Mouse (Mus musculus): ENCODE measurements around the gene Jak3.
"Not testable (repeated sequence)": the region's sequence is repeated elsewhere in the genome, so short reads cannot be mapped to it uniquely, and the experiment has no call there.

Jak3 gene

DNA sequence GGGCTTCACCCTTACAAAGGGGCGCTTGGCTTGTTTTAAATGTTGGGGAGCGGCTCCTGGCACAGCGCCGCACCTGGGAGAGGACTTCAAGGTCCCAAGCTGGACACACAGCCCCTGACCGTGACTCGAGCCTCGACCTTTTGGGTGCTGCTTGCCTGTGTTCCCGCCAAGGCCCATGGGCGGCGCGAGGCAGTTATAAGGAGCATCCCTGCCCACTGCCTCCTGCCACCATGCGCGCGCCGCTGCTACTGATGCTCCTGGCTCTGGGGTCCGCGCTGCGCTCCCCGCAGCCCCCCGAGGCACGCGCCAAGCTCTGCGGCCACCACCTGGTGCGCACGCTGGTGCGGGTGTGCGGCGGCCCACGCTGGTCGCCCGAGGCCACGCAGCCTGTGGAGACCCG, 12.9 kb downstream of the Jak3 start, which contains the start of gene Insl3:
Insl3 (plus strand) TSS at position 187 of the 400 bp plus-strand sequence.
- no peak for DNase-seq (ENCODE audit: low read depth, low spot score)
- Histone ChIP-seq H3K27me3 (ENCODE audit: control insufficient read depth, insufficient read depth, low read length, poor library complexity, severe bottlenecking) (peaks cover 4% of the 10 kb centered on the region; the same call in 1 of the 2 replicates), H3K36me3 (ENCODE audit: control insufficient read depth, insufficient read depth, low read length, poor library complexity, severe bottlenecking) (peaks cover 17% of the 10 kb centered on the region)

- peaks cover 2% of the 10 kb centered on the region; the same call in 1 of the 2 replicates for H3K36me3 ChIP-seq (ENCODE audit: control insufficient read depth, insufficient read depth, low read length, poor library complexity, severe bottlenecking)
- peak; percentile 46 for DNase-seq (ENCODE audit: low read depth, low spot score)
These were observed 16.4 kb downstream of the Jak3 start for GRCm38 (mm10) chr8:71692509-71692908.

GRCm38 (mm10) chr8:71693166-71694041, 17.3 kb downstream of the Jak3 start:
- no peaks in the 10 kb centered on the region for H3K36me3 ChIP-seq (ENCODE audit: control insufficient read depth, insufficient read depth, low read length, poor library complexity, severe bottlenecking)
- peaks cover 4% of the 10 kb centered on the region; the same call in 1 of the 2 replicates for H3K27me3 ChIP-seq (ENCODE audit: control insufficient read depth, insufficient read depth, low read length, poor library complexity, severe bottlenecking)
- DNase-seq (ENCODE audit: low read depth, low spot score) = peak; percentile 45

More at GRCm38 (mm10) chr8:71692509-71692908, 16.4 kb downstream of the Jak3 start:
- peaks cover 4% of the 10 kb centered on the region; the same call in 1 of the 2 replicates for H3K27me3 ChIP-seq (ENCODE audit: control insufficient read depth, insufficient read depth, low read length, poor library complexity, severe bottlenecking)

- not testable (repeated sequence) for DNase-seq (ENCODE audit: low read depth, low spot score); H3K36me3 ChIP-seq (ENCODE audit: control insufficient read depth, insufficient read depth, low read length, poor library complexity, severe bottlenecking); H3K27me3 ChIP-seq (ENCODE audit: control insufficient read depth, insufficient read depth, low read length, poor library complexity, severe bottlenecking)
These were observed 19.4 kb downstream of the Jak3 start for GRCm38 (mm10) chr8:71695456-71695855.

GRCm38 (mm10) chr8:71700493-71701269, 24.6 kb downstream of the Jak3 start:
- Histone ChIP-seq H3K36me3 (ENCODE audit: control insufficient read depth, insufficient read depth, low read length, poor library complexity, severe bottlenecking) (no peaks in the 10 kb centered on the region), H3K27me3 (ENCODE audit: control insufficient read depth, insufficient read depth, low read length, poor library complexity, severe bottlenecking) (no peaks in the 10 kb centered on the region)
- DNase-seq (ENCODE audit: low read depth, low spot score) = peak; percentile 34

DNA sequence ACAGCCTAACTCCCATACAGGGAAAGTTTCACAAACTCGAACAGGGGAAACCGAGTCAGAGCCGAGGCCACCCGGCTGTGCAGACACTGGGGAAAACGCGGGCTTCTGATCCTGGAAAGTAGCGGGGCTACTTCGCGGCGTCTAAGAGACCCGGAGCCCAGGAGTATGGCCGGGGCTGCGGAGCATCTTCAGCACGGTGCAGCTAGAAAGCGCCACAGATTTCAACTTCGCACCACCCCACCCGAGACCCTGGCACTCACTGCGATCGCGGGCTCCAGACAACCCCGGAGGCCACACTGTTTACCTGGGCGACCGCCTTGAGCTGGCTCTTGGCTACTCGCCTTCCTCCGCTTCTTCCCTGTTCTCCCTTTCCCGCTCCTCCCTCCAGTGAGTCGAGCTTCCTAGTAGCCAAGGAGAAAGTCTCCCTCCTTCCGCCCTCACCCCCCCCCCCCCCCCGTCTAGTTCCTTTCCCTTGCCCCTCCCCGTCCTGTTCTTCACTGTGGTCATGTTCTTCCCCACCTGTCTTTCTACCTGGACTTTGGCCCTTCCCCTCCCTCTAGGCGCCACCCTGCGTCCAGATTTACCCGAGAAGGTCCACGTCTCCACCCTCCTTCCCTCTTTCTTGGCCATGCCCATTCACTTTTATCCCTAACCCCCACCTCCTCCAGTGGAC, 25.5 kb downstream of the Jak3 start, which contains the start of gene B3gnt3:
B3gnt3 (minus strand) TSS at position 376 of the 673 bp plus-strand sequence.
- DNase-seq (ENCODE audit: low read depth, low spot score) = no peak
- no peaks in the 10 kb centered on the region for H3K27me3 ChIP-seq (ENCODE audit: control insufficient read depth, insufficient read depth, low read length, poor library complexity, severe bottlenecking)
- no peaks in the 10 kb centered on the region for H3K36me3 ChIP-seq (ENCODE audit: control insufficient read depth, insufficient read depth, low read length, poor library complexity, severe bottlenecking)

- Histone ChIP-seq H3K27me3 (ENCODE audit: control insufficient read depth, insufficient read depth, low read length, poor library complexity, severe bottlenecking) (no peaks in the 10 kb centered on the region), H3K36me3 (ENCODE audit: control insufficient read depth, insufficient read depth, low read length, poor library complexity, severe bottlenecking) (no peaks in the 10 kb centered on the region)
- DNase-seq (ENCODE audit: low read depth, low spot score) = peak; percentile 59
These were observed 26.0 kb downstream of the Jak3 start for GRCm38 (mm10) chr8:71702087-71702432.

DNA sequence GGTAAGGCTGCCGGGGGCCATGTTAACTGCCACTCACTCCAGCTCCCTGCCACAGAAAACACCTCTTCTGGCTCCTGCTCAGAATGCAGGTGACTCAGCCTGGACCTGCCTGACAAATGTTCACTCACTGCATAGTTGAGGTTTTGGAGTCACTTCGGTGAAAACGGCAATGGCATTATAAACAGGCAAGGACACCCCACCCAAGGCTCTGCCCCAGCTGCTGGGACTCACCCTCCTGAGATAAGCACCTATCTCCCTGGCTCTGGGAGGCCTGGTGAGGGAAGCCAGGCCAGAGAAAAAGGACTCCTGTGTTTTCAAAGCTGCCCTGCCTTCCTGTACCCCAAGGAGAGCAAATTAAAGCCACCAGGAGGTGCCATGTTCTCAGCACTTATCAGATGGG, 26.8 kb downstream of the Jak3 start:
- H3K27me3 ChIP-seq (ENCODE audit: control insufficient read depth, insufficient read depth, low read length, poor library complexity, severe bottlenecking) = no peaks in the 10 kb centered on the region
- DNase-seq (ENCODE audit: low read depth, low spot score) = no peak
- H3K36me3 ChIP-seq (ENCODE audit: control insufficient read depth, insufficient read depth, low read length, poor library complexity, severe bottlenecking) = no peaks in the 10 kb centered on the region

DNA sequence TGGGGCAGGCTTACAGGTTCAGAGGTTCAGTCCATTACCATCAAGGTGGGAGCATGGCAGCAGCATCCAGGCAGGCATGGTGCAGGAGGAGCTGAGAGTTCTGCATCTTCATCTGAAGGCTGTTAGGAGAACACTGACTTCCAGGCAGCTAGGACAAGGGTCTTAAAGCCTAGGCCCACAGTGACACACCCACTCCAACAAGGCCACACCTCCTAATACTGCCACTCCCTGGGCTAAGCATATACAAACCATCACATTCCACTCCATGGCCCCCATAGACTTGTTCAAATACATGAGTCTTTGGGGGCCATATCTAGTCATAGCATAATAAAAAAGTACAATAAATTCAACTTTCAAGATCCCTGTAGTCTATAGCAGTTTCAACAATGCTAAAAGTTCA, 27.3 kb downstream of the Jak3 start:
- H3K27me3 ChIP-seq (ENCODE audit: control insufficient read depth, insufficient read depth, low read length, poor library complexity, severe bottlenecking); DNase-seq (ENCODE audit: low read depth, low spot score); H3K36me3 ChIP-seq (ENCODE audit: control insufficient read depth, insufficient read depth, low read length, poor library complexity, severe bottlenecking): not testable (repeated sequence)

DNA sequence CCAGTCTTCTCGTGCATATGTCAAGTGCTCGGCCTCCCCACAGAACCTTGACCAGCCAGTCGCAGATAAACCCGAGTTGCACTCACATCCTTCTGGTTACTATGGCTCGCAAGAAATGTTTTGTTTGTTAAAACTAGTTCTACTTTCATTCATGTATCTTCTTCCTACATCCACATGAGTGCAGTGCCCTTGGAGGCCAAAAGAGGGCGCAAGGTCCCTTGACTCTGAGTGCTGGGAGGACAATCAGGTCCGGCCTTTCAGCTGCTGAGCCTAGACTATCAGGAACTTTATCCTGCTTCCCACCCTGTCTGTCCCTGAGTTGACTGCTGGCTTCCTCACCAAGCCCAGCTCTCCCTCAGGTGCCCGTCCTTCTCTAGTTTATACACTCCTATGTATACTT, 31.8 kb downstream of the Jak3 start:
- Histone ChIP-seq H3K36me3 (ENCODE audit: control insufficient read depth, insufficient read depth, low read length, poor library complexity, severe bottlenecking) (peaks cover 10% of the 10 kb centered on the region), H3K27me3 (ENCODE audit: control insufficient read depth, insufficient read depth, low read length, poor library complexity, severe bottlenecking) (no peaks in the 10 kb centered on the region)
- DNase-seq (ENCODE audit: low read depth, low spot score) = peak; percentile 84

DNA sequence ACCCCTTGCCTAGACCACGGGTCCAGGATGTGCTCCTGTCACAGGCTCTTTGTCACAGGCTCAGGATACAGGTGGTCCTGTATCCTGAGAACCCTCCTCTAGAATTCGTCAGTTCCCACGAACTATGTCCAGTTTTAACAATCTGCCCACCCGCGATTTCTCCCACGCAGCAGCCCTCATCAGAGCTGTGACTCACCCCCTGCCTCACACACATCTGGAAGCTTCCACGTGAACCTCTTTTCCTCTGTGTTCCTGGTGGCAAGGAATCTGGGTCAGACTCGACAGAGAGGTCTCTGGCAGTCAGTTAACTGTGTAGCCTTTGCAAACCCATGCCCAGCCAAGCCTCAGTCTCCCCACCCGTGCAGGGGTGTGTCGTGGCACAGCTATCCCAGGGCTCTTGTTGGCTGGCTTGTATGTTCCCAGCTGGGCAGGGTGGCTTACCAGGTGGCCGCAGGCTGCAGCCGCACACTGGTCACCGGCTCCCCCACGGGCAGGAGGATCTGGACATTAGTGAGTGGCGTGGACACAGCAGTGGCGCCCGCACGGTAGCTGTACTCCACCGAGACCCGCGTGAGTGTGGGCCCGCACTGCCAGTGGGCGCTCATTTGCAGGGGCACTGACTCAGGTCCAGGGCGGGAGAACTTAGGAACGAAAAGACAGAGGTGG, 33.2 kb downstream of the Jak3 start:
- no peak for DNase-seq (ENCODE audit: low read depth, low spot score)
- peaks cover 13% of the 10 kb centered on the region for H3K36me3 ChIP-seq (ENCODE audit: control insufficient read depth, insufficient read depth, low read length, poor library complexity, severe bottlenecking)
- no peaks in the 10 kb centered on the region for H3K27me3 ChIP-seq (ENCODE audit: control insufficient read depth, insufficient read depth, low read length, poor library complexity, severe bottlenecking)

GRCm38 (mm10) chr8:71709800-71710446, 33.8 kb downstream of the Jak3 start:
- no peaks in the 10 kb centered on the region for H3K27me3 ChIP-seq (ENCODE audit: control insufficient read depth, insufficient read depth, low read length, poor library complexity, severe bottlenecking)
- DNase-seq (ENCODE audit: low read depth, low spot score) = peak; percentile 86
- H3K36me3 ChIP-seq (ENCODE audit: control insufficient read depth, insufficient read depth, low read length, poor library complexity, severe bottlenecking) = peaks cover 16% of the 10 kb centered on the region

GRCm38 (mm10) chr8:71711574-71711973, 35.5 kb downstream of the Jak3 start:
- DNase-seq (ENCODE audit: low read depth, low spot score) = no peak
- H3K36me3 ChIP-seq (ENCODE audit: control insufficient read depth, insufficient read depth, low read length, poor library complexity, severe bottlenecking) = peaks cover 16% of the 10 kb centered on the region
- no peaks in the 10 kb centered on the region for H3K27me3 ChIP-seq (ENCODE audit: control insufficient read depth, insufficient read depth, low read length, poor library complexity, severe bottlenecking)

- Histone ChIP-seq H3K36me3 (ENCODE audit: control insufficient read depth, insufficient read depth, low read length, poor library complexity, severe bottlenecking) (peaks cover 12% of the 10 kb centered on the region), H3K27me3 (ENCODE audit: control insufficient read depth, insufficient read depth, low read length, poor library complexity, severe bottlenecking) (no peaks in the 10 kb centered on the region)
- no peak for DNase-seq (ENCODE audit: low read depth, low spot score)
These were observed 39.4 kb downstream of the Jak3 start for GRCm38 (mm10) chr8:71715531-71715930.
